Mouse (Mus musculus): ENCODE measurements at regions not wholly inside any gene's neighbourhood (a gene's known extent, or its start where the extent isn't known, plus 50 kb on each side); places are given as distances from the start of the nearest gene placed in this dataset.

GRCm38 (mm10) chr11:23996250-23996649 lies 78.6 kb downstream of the A830031A19Rik start:
- no peak for DNase-seq

GRCm38 (mm10) chr11:23994160-23994559 lies 80.7 kb downstream of the A830031A19Rik start:
- DNase-seq, result no peak

GRCm38 (mm10) chr11:23987532-23988450 lies 87.1 kb downstream of the A830031A19Rik start:
- DNase-seq, result no peak

- no peak for DNase-seq
Observed at GRCm38 (mm10) chr11:23985231-23985630, 89.6 kb downstream of the A830031A19Rik start.

- peak; percentile 66 for DNase-seq
Observed at GRCm38 (mm10) chr11:23979332-23979731, 84.3 kb upstream of the Papolg start.

- DNase-seq, result no peak
Observed at GRCm38 (mm10) chr11:23978300-23978699, 83.2 kb upstream of the Papolg start.

GRCm38 (mm10) chr11:23977096-23977495 lies 82.0 kb upstream of the Papolg start:
- no peak for DNase-seq

- no peak for DNase-seq
Observed at GRCm38 (mm10) chr11:23954323-23954722, 59.3 kb upstream of the Papolg start.

- DNase-seq, result no peak
Observed at GRCm38 (mm10) chr11:23945966-23946365, 50.9 kb upstream of the Papolg start.

Measured in kidney, adult 18-20 months (tissue).